Mouse (Mus musculus): Measurements from ENCODE around the gene Ap2m1.
"Not testable (repeated sequence)": the region's sequence is repeated elsewhere in the genome, so short reads cannot be mapped to it uniquely, and the experiment has no call there.

Gene Ap2m1

GRCm38 (mm10) chr16:20535296-20536080, at the start of gene Ap2m1:
Gene Ap2m1 (plus strand): TSS chr16:20535478.
- CTCF ChIA-PET: interaction anchor here (1.2 kb wide), 1 partner anchor 12 kb away, joined by 9 read pairs; no protein-coding TSS in a partner anchor

DNA sequence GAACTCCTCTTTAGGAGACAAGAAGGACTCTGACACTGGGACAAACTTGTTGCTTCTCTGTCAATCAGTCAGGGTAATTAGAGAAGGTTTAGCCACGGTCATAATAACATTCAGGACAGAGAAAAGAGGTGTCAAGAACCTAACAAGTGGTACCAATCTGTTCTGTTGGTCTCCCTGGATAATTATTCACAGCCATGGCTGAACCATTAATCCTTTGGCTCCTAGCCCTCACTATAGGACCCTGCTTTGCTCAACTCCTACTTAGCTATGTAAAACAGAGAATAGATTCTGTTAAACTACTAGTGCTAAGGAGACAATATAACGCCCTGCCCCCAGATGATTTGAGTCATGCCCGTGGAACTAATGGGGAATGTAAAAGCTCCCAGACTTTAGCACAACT, 49.2 kb upstream of the Ap2m1 start:
- CTCF ChIA-PET: no interaction called here

GRCm38 (mm10) chr16:20488151-20488550, 47.1 kb upstream of the Ap2m1 start:
- CTCF ChIA-PET: no interaction called here

GRCm38 (mm10) chr16:20488751-20489150, 46.5 kb upstream of the Ap2m1 start:
- CTCF ChIA-PET: not testable (repeated sequence)

DNA sequence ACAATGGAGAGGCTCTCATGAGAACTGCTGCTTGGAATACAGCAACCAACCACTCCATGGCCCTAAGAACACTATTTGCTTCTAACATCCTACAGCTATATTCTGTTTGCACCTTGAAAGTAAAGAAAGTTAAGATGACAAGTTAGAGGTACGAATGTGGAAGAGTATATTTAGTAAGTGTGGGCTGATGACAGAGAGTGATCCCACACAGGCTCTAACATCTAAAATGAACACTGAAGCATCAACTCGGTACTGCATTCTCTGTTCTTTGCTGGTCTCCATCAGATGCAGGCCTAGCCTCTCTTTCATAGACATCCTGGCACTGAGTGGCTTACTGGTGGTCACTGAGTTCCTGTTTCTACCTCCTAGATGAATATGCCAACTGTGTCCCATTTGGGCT, 46.0 kb upstream of the Ap2m1 start:
- CTCF ChIA-PET: no interaction called here

- CTCF ChIA-PET: no interaction called here
Measured at GRCm38 (mm10) chr16:20490581-20490980, 44.7 kb upstream of the Ap2m1 start.

- CTCF ChIA-PET: no interaction called here
Measured at GRCm38 (mm10) chr16:20491301-20491700, 44.0 kb upstream of the Ap2m1 start.

DNA sequence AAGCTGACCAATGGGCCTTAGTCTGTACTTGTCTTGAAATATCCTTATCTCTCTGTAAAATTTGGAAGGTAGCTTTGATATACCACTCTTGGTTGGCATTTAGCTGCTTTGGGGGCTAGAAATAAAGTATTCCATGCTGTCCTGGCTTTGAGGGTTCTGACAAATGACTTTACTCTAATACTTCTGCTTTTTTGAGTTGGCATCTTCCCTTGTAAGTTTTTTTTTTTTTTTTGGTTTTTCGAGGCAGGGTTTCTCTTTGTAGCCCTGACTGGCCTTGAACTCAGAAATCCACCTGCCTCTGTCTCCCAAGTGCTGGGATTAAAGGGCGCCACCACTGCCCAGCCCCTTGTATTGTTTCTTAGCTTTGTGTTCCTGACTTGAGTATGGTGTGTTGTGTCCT, 41.8 kb upstream of the Ap2m1 start:
- CTCF ChIA-PET: interaction anchor here (0.7 kb wide), 1 partner anchor 1641 kb away, joined by 3 read pairs; no protein-coding TSS in a partner anchor

DNA sequence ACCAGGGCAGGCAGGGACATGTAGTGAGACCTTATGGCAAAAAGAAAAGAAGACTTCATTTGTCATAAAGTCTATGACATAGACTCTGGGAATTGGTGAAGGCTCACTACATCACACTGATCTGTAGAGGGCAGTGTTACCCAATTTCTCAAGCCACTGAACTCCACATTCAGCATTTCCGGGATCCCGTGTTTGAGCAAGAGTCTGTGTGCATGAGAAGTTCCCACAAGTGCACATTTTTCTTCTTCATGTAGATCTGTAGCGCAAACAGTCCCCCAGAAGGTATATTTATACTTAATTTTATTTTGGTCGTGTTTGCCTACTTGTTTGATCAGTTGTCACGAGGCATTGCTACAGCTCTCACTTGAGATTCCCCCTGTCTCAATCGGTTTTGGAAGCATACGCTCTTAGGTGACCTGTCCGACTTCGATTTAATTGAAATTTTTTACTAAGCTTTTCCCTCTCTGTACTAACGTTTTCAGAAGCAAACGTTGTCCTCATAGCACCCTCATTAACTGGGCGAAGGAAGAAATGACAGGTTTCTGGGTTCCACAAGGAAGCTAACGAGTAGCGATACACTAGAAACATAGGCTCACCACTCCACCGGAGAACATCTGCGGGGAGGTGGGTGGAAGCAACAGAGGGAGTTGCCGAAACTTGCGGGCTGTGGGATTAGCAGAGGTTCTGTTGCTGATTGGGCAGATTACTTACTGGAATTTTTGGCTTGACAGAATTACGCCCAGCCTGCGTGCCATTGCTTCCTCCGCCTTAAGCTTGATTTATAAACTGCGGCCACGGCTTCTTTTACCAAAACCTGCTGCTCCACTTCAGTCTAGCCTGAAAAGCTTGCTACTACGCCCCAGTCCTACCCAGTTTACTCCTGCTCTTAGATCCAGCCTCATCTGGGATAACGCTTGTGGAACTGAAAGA, 38.3 kb upstream of the Ap2m1 start:
- CTCF ChIA-PET: interaction anchor here (0.6 to 1.3 kb wide), 2 partner anchors 266 to 269 kb away, joined by 3 read pairs; no protein-coding TSS in a partner anchor

- CTCF ChIA-PET: interaction anchor here (0.6 to 1.3 kb wide), 2 partner anchors 19 to 267 kb away, joined by 3 read pairs; partner anchors contain the start of gene Dvl3
Measured at GRCm38 (mm10) chr16:20497980-20498676, 37.1 kb upstream of the Ap2m1 start.

DNA sequence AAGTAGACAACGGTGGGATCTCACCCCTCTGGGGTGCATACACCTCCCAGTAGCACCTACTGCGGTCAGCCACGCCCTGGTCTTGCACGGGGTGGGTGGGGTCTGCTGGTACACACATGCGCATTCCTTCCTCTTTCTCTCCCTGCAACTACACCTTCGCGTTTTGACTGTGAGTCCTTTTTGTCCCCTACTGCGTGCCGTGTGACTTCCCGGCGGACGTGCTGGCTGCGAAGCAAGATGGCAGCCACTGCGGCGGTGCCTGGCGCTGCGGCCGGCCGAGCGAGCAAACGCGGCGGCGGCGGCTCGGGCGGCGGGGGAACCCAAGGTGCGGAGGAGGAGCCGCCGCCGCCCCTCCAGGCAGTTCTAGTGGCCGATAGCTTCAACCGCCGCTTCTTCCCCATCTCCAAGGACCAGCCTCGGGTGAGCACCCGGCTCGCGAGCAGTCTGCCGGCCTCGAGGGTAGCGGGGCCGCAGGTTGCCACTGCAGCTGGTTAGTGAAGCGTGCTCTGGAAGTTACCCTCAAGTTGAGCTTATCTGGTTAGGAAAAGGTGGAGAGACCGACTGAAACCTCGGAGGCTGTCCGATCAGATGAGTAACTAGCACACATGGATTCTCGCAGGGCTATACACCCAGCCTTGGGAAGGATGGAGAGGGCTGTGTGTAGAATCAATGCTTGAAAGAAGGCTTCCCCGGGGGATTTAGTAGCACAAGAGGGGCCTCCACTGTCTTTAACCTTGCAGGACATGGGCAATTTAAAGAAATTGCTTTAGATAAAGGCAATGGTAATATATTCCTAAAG, 36.4 kb upstream of the Ap2m1 start, which contains the start of gene Eif2b5:
TSS of gene Eif2b5 (plus strand) at position 141 of the 799 bp plus-strand sequence.
- CTCF ChIA-PET: no interaction called here

GRCm38 (mm10) chr16:20506000-20506399, 29.3 kb upstream of the Ap2m1 start:
- CTCF ChIA-PET: interaction anchor here (0.6 to 0.7 kb wide), 2 partner anchors 106 to 154 kb away, joined by 3 to 4 read pairs; no protein-coding TSS in a partner anchor

- CTCF ChIA-PET: no interaction called here
Measured at GRCm38 (mm10) chr16:20509349-20509748, 25.9 kb upstream of the Ap2m1 start.

GRCm38 (mm10) chr16:20511277-20511847, 23.9 kb upstream of the Ap2m1 start:
- CTCF ChIA-PET: no interaction called here

- CTCF ChIA-PET: no interaction called here
Measured at GRCm38 (mm10) chr16:20516032-20516431, 19.2 kb upstream of the Ap2m1 start.

GRCm38 (mm10) chr16:20516726-20517201, 18.5 kb upstream of the Ap2m1 start, which contains the start of gene Dvl3:
Gene Dvl3 (plus strand): TSS chr16:20516982.
- CTCF ChIA-PET: interaction anchor here (0.6 kb wide), 1 partner anchor 19 kb away, joined by 3 read pairs; no protein-coding TSS in a partner anchor

- CTCF ChIA-PET: interaction anchor here (0.6 to 0.7 kb wide), 2 partner anchors 19 to 93 kb away, joined by 3 to 11 read pairs; no protein-coding TSS in a partner anchor
Measured at GRCm38 (mm10) chr16:20517216-20517615, 18.1 kb upstream of the Ap2m1 start.

DNA sequence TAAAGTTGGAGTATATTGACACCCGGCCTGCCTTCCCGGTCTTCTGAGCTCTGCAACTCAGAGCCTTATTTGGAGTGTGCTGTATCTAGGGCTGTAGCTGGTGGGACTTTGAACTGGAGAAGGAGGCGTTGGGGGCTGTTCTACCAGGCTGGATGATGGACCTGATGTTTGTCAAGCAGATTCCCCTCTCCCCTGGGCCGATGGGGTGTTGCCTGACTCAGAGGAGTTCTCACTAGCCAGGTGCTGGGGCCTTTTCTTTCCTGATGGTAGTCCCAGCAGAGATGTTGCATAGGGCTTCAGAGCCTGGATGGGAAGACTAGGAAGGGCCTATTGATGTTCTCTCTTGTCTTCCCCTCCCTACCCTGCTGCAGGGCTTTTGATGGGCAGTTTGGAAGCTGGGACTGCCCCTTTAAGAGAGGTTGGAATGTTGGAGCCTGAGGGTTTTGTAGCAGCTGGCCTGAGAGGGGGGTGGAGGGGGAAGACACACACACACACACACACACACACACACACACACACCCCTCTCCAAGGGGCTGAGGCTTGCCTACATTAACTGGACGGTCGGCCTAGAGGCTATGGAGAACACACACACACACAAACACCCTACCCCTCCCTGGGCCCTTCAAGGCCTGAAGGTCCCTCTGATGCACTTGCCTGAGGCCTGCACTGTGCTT, 17.4 kb upstream of the Ap2m1 start:
- CTCF ChIA-PET: interaction anchor here (0.6 to 0.7 kb wide), 2 partner anchors 93 to 867 kb away, joined by 3 to 11 read pairs; no protein-coding TSS in a partner anchor

GRCm38 (mm10) chr16:20523886-20524285, 11.4 kb upstream of the Ap2m1 start:
- CTCF ChIA-PET: no interaction called here
